Mouse (Mus musculus) G1E (cell line): ENCODE measurements around the gene Myb.

Experiments
- CTCF ChIP-seq: IDR thresholded peaks from 2 replicates; pipeline ENCODE4 v1.5.1; 2012; ENCODE audit warnings: low read depth, low read length, inconsistent platforms, mixed read lengths
- GATA1 ChIP-seq: IDR thresholded peaks from 2 replicates; pipeline ENCODE4 v1.6.1; 2012; ENCODE audit warnings: borderline replicate concordance, low read length, inconsistent platforms, mixed read lengths
- GATA2 ChIP-seq: IDR thresholded peaks from 2 replicates; pipeline ENCODE4 v1.6.1; 2012; ENCODE audit warnings: low read depth, low read length, inconsistent platforms, borderline replicate concordance
- POLR2AphosphoS5 ChIP-seq: IDR thresholded peaks from 2 replicates; pipeline ENCODE4 v1.6.1; 2012; ENCODE audit warnings: low read depth, low read length, inconsistent platforms; ENCODE audit not compliant: insufficient replicate concordance
- TAL1 ChIP-seq: conservative IDR thresholded peaks from 2 replicates; pipeline ENCODE4 v1.6.1; 2012; ENCODE audit warnings: low read depth, low read length, inconsistent platforms, mixed read lengths

GRCm38 (mm10) chr10:21095541-21095940 lies 65.2 kb downstream of the Myb start:
- TF ChIP-seq CTCF (no peak), GATA2 (no peak), TAL1 (no peak), GATA1 (no peak), POLR2AphosphoS5 (no peak)
